Mouse (Mus musculus): Measurements from ENCODE around the gene Atf7.

Gene Atf7

DNA sequence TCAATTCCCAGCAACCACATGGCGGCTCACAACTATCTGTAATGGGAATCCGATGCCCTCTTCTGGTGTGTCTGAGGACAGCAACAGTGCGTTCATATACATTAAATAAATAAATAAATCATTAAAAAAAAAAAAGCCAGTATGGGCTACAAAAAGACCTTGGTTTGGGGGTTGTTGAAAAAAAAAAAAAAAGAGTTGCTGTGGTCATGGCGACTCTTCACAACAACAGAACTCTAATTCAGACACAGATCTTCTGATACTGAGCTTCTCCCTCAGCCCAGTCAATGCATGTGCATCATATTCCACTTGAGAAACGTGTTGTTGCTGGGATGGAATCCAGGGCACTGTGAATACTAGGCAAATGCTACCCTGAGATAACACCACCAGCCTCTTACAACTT, 72.7 kb downstream of the Atf7 start:
- no peak for DNase-seq (ENCODE audit: low spot score in 2 of 2)

DNA sequence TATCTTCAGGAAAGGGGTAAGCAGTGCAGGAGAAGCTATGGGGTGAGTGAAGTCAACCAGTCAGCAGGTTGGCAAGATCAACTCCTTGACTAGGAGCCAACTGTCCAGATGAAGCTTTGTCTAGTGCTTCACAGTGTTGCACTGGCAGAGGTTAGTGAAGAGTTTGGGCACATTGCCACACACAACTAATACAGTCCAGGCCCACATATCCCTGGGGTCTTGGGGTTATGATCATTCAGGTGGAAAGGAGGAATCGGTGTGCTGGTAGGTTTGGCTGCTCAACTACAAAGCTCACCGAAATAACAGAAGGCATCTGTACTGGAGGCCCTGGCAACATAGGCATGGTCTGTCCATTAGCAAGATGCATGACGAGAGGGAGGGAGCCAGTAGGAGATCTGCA, 77.8 kb downstream of the Atf7 start:
- no peak for DNase-seq (ENCODE audit: low spot score in 2 of 2)

DNA sequence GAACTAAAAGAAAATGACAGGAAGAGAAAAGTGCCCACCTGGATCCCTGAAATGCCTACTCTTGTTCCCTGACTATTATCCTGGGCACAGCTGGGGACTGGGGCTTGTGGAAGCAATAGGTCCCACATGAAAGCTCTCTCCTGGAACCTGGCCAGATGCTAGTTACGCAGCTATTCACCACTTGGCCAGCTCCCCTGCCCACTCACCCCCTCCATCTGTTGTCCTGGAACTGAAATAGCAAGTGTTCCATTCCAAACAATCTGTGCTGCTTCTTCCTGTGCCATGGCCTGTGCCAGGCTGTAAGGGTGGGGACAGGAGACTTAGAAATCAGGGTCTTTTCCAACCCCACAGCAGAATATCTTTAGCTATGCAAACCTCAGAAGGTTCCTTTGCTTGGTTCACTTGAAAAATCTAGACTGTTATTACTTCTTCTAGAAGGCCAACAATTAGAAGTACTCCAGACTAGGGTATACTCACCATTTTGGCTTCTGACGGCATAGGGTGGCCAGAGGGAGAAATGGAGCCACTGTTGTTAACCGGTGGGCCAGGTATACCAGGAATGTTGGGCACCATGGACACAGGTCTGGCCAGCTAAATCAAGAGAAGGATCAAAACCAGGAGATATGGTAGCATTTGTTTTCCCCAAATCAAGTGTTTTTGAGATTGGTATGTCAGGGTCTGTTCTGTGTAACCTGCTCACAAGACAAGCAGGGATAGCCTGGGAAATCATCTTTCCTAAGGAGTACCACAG, 78.4 kb downstream of the Atf7 start:
- DNase-seq (ENCODE audit: low spot score in 2 of 2), result peak; percentile 70 to 94

DNA sequence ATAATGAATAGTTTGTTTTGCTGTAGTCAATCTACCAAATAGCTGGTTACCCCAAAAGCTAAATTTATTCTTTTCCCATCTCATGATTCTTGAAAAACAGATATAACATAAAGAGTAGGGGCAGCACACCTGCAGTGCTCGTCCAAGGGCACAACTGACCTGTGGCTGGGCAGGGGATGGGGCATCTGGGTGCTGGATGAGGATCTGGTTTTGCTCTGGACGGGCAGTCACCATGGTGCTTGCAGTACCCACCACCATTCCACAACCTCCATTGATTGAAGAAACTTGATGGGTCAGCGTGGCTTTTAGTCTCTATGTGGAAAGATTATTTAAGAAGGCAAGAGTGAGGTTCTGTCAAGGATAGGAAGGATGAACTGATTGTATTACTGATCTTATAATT, 79.0 kb downstream of the Atf7 start:
- DNase-seq (ENCODE audit: low spot score in 2 of 2), result no peak

DNA sequence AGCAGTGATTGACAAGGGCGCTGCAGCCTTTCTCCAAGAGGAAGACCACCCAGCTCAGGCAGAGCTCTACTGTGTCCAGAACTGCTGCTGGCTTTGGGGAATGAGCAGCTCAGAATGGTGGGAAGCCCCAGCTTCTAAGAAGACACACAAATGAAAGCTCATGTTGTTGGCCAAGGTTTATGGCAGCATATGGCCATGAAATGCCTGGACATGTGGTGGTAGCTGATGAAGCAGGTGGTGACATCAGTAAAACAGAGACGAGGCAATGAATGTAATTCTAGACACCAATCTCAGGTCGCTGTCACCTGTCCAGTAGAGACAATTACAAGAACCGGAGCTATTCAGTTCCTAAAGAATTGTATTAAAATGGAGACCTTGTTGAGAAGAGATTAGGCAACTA, 80.5 kb downstream of the Atf7 start:
- DNase-seq (ENCODE audit: low spot score in 2 of 2), result no peak

DNA sequence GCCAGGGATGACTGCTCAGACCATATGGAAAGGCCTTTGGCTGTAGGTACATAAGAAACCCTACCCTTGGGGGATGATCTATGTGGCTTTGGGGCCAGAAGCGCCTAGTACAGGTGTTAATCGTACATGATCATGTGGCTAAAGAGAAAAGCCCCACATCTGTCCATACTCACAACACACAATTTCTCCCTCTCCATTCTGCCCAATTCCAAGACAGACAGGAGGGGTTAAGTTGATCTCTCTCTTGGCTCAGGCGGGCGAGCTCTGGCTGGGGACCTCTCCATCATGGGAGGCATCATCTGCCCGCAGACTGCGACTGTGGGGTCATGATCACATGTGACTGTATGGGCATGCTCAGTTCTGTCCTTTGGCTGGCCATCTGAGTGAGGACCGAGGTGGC, 91.3 kb downstream of the Atf7 start:
- no peak for DNase-seq (ENCODE audit: low spot score in 2 of 2)

DNA sequence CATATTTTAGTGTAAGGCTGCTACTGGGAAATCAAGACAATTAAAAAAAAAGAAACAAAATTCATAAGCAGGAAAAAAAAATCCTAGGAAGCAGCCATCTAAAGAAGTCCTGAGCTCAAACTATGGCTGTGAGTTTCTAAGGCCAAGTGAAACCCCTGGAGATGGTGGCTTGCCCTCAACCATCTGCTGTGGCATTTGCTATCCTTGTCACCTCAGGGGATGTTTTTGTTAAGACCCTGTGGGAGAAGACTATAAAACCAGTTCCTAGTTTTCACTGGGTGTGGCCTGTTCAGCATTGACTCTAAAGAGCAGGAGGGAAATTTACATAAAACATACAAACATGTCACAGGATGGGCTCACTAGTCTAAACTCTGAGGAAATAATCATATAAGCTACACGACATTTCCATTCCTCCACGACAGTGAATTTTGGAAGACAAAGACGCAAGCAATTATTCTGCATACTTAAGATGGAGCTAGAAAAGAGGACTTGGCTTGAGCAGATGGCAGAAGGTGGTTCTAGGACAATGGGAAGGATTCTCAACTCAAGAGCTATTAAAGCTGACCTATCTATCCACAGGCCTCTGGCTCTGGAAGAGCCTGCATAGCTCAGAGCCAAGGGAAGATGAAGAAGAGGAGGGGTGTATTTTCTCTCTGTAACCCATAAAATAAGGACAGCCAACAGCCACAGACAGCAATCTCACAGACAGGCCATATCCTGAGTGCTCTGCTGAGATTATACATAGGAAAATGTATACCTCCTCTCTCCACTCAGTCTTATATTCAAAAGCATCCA, 93.0 kb downstream of the Atf7 start:
- DNase-seq (ENCODE audit: low spot score in 2 of 2), result no peak

DNA sequence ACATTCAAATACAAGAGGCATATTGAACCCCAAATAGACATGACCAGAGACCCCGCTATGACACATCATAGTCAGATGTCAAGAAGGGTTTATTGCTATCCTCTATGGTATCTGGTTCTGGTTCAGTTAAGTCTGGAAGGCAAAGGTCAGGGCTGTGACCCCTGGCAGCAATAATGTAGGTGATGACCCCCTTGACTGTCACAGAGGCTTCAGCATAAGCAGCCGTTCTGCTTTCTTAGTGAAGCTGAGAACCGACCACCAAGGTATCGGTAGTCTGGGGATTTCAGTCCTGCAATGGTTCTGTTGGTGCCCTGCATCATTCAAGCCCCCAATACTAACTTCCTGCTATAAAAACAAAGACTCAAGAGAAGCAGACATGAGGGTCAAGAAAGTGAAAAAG, 93.7 kb downstream of the Atf7 start:
- DNase-seq (ENCODE audit: low spot score in 2 of 2), result no peak

DNA sequence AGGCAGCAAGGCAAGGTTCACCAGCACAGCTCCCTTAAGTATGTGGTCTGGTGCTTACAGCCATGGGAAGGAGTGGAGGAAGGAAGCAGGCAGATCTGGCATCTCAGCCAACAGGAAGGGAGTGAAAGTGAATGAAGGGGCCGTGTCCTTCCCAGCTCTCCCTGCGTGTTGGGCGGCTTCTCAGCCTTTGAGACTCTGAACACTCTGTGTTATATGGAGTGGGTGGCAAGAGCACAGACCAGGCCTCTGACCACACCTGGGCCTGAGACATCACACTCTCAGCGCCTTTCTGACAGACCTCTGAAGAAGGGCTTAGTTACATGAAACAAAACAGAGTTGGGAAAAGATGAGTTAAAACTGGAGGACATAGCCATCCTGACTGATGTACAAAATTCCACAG, 94.7 kb downstream of the Atf7 start:
- no peak for DNase-seq (ENCODE audit: low spot score in 2 of 2)

DNA sequence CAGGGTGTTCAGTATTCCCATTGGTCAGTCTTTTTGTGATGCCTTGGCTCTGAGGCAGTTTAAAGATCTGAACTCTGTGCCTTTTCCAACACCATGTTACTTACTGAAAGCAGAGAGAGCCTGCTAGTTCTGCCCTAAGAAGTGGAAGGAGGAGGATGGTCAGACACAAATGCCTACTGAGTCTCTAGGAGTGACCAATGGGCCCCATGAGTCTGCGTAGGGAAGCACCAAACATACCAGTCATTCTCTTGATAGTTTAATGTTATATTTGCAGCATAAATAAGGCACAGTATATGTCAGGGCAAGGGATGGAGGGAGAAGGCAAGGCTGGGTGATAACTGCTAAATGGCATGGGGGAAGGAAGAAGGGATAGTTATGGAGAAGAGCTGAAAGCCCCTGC, 96.9 kb downstream of the Atf7 start:
- DNase-seq (ENCODE audit: low spot score in 2 of 2), result no peak

DNA sequence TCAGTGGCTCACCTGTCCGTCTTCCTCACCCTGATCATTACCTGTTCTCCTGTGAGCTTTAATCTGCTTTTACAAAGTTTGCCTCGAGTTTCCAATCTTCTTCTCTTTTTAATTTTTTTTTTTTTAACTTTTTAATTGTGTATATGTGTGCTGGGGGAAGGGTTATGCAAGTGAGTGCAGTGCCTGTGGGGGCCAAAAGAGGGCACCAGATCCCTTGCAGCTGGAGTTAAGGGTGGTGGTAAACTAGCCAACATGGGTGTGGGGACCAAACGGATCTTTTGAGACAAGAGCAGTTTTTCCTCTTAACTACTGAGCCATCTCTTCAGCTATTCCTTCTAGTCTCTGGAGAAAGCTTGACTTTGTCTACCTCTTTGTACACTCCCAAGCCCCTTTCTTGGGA, 97.3 kb downstream of the Atf7 start:
- DNase-seq (ENCODE audit: low spot score in 2 of 2), result no peak

DNA sequence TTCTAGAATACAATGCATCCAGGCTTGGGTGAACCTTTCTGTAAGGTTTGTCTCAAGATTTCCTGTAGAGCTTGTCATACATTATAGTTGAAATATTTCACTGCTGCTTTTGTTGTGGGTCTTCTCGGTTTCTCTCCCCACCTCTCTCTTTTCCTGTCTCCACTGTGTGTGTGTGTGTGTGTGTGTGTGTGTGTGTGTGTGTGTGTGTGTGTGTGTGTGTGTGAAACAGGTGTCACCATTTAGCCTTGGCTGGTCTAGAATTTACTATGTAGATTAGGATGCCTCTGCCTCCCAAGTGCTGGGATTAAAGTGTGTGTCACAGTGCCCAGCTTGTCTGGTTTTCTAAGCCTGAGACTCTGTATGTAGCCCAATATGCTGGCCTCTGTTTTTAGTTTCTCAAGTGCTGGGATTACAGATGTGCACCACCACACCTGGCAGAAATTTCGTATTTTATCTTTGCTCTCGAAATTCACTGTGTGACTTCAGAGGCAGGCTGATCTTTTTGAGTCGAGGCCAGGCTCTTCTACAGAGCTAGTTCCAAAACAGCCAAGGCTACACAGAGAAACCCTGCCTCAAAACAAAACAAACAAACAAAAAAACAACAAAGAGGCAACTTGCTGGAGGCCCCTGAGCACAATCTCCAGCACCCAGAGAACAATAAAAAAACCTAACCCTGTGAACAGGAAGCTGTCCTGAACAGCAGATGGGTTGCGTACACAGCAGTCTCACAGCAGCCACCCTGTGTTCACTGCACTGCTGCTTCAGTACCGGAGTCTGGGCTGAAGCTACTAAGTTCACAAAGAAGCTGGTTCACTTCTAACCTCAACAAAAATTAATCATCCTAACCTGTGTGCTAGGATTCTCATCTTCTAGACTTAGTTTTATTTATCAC, 98.9 kb downstream of the Atf7 start:
- no peak for DNase-seq (ENCODE audit: low spot score in 2 of 2)

DNA sequence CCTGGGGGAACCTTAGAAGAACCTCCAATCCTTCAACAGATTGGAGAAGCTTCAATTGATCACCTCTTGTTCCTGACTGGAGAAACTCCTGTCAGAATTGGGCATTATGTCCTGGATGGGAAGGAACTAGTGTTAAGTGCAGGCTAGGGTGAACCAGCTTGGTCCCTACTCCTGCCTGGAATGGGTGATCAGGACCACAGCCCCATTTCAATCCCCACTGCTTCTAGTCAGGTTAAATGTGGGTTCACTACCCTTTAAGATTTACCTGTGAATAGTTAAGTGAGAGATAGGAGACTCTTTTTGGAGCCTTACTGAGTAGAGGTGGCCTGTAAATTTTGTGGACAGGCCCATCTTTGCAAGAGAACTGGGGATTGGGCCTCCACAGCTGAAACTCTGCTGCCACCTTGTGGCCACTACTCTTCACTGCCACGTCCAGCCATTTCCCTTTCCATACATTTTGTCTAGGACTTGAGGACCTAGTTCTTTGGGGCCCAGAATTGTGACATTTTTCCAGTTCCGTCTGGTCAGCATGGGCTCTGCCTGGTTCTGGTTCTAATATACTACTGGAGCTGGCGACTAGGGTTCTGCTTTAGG, 100.3 kb downstream of the Atf7 start, which contains the start of gene Npff:
TSS of gene Npff (minus strand) at position 51 of the 594 bp plus-strand sequence.
- DNase-seq (ENCODE audit: low spot score in 2 of 2), result peak in 1 of 2 experiments; percentile 86

DNA sequence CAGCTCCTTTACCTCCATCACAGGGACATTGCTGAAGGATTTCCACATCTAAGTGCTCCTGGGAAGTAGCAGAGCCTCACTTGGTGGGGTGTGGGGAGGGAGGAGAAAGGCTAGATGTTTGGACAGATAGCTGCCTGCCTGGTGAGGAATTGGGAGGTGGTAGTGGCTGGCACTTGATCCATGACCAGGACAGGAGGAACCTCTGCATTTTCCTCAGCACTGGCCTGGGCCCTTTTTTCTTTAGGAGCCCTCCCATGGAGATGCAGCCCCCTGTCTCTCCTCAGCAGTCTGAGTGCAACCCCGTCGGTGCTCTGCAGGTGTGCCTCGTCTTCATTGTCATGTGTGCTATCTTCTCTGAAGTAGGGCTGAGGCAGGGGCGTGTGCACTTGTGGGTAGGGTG, 103.8 kb downstream of the Atf7 start:
- no peak for DNase-seq (ENCODE audit: low spot score in 2 of 2)

DNA sequence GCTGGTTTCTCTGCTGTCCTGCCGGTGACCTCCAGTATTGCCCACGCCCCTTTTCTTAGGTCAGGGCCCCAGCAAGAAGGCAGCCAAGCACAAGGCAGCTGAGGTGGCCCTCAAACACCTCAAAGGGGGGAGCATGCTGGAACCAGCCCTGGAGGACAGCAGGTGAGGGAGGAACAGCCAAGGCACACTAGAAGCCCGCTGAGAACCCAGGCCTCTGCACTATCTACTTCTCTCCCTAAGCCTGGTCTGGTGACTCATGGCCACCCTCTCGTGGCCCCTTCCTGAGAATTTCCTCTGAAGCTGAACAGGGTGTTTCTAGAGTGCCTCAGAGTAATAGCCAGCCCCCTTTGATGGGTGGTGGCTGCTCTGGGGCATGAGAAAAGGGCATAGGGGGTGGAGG, 104.8 kb downstream of the Atf7 start:
- no peak for DNase-seq (ENCODE audit: low spot score in 2 of 2)

DNA sequence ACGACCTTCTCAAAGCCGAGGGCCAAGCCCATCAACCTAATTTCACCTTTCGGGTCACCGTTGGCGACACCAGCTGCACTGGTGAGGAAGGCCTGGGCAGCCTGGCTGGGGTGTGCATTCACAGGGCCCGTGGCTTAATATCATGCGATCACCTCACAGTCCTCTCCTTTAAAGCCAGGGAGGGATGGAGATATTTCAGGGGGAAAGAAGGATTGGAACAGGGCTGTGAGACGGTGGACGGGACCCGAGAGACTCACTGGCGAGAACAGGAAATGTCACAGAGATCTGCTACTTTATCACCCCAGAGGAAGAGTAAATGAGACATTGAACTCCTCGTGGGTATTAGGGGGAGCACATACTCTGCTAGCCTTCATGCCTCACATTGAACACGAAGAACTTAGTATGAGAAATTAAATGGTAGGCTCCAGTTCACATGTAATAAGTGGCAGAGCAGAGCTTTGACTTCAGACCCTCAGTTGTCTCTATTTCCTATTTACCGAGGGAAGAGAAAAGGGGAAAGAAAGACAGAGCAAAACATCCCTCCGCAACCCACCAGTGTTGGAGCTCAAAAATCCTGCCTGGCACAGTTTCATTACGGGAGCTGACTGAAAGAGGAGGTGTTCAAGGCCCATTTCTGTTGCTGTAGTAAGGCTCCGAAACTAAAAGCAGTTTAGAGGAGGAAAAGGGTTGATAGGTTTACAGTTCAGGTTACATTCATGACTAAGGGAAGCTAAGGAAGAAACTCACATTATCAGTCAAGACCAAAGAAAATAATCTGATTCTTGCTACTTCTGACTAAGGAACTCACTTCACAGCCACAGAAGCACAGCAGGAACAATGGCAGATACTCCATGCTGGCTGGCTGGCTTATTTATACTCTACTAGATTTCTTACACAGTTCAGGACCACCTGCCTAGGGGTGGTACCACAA, 105.8 kb downstream of the Atf7 start:
- no peak for DNase-seq (ENCODE audit: low spot score in 2 of 2)

DNA sequence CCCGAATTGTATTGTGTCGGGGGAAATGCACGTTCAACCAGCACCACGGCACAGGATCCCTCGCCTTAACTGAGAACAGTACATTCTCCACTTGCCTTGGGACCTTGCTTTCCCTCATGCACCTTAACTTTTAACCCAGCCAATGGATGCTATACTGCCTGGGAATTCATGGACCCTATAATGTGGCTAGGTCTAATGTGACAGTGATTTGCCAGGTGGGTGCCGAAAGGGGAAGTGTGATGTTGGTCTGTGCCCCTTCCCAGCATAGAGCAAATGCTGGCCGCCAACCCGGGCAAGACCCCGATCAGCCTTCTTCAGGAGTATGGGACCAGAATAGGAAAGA, 106.4 kb downstream of the Atf7 start:
- no peak for DNase-seq (ENCODE audit: low spot score in 2 of 2)

DNA sequence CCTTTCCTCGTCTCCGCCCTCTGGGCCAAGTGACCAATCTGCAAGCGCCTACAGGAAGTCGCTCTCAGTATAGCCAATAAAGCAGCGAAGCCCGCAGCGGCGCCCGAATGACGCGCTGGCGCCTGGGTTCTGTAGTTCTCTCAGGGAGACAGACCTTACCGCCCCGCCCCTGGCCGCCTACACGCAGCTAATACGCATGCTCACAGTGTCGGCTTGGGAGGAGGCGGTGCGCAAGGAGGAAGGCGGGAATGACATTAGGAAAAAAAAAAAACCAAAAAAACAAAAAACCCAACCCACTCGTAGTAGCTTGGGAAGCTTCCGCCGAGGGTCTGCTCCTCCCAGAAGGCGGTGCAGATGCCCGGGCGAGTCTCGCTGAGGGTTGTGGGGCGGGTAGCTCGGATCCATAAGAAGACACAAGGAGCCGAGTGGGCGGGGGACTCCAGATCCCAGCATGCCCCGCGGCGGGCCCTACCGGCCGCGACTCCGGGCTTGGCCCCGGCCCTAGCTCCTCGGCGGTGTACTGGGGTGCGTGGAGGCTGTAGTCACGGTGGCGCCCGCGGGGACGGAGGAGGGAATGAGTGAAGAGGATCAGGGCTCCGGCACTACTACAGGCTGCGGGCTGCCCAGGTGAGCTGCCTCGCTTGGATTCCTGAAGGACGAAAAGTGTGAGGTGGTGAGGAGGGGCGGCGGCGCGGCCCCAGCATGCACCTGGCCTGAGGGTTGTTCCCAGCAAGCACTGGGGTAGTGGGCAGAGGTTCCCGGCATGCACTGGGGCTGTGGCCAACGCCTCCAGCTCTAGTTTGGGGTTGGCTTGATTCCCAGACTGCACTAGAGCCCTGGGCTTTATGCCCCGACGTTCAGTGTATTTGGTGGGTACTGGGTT, 107.0 kb downstream of the Atf7 start, which contains the start of gene Tarbp2:
TSS of gene Tarbp2 (plus strand) at position 217 of the 883 bp plus-strand sequence.
- peak; percentile 100 for DNase-seq (ENCODE audit: low spot score in 2 of 2)

DNA sequence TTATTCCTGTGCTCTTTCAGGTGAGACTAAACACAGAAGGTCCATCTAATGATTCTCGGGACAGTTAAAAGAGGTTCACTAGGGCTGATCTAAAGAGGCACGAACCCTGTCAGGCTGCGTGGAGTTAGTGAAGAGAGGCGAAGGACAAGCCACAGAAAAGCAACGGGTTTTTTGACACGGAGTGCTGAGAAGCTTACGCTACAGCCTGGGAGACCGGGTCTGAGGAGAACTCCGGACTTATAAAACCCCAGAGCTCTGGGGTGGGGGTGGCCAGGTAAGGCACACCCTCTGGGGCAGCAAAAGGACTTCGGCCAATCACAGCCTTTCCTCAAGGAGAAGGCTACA, 107.7 kb downstream of the Atf7 start:
- no peak for DNase-seq (ENCODE audit: low spot score in 2 of 2)

All from left cerebral cortex, adult 9 months (tissue).